Mouse (Mus musculus) retina, postnatal 1 day (tissue): ENCODE measurements around the gene Rhov.
A peak's percentile ranks its signal among the peaks of the same experiment; 100 is the strongest.

Experiments used
- DNase-seq: peaks from one replicate; pipeline ENCODE4 v3.0.0-alpha.2; 2012

Gene Rhov

DNA sequence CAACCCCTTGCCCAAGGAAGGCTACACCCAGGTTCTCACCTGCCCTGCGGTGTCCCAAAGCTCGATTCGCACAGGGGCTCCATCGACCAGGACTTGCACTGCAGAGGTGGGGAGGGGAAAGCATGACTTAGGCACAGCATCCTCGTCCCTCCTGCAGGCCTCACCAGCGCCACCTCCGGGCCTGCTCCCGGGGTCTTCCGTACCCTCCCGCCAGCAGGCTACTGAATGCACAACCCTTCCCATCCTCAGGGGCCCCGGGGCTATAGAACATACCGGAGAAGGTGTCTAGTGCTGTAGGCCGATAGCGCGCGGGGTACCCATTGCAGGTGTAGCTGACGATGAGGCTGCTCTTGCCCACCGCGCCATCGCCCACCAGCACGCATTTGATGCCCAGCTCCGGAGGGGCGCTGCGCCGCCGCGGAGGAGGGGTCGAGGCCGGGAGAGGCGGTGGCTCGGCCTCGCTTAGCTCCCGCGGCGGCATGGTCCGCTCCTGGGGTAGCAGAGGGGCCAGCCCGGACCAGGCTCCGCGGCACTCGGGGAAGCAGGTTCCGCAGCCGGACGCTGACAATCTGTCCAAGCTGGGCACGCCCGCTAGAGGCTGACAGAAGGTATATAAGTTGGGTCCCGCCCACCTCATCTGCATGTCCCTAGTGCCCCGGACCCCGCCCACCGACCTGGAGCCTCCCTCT is at the start of gene Rhov:
Rhov (minus strand) TSS at position 630 of the 689 bp plus-strand sequence.
- peak; percentile 83 for DNase-seq

DNA sequence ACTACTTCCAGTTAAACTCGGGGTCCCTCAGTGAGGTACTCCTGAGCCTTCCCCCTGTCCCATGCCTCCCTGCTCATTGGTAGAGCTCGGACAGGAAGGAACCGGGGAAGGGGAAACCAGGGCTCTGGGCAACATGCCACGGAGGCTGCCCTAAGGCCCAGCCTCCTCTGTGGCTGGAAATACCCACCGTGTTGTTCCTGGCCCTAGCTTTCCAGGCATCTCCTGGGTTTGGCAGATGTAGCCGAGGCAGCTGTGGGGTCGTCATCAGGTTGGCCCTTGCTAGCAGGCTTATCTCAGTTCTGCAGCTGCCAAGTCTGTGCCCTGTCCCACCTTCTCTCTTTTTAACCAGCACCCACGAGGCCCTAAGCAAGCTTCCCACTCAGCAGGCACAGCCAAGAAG is 49.5 kb upstream of the Rhov start:
- no peak for DNase-seq

GRCm38 (mm10) chr2:119318043-119318710 is 47.1 kb upstream of the Rhov start:
- no peak for DNase-seq

- peak; percentile 62 for DNase-seq
Observed at GRCm38 (mm10) chr2:119314742-119315310, 43.8 kb upstream of the Rhov start.

DNA sequence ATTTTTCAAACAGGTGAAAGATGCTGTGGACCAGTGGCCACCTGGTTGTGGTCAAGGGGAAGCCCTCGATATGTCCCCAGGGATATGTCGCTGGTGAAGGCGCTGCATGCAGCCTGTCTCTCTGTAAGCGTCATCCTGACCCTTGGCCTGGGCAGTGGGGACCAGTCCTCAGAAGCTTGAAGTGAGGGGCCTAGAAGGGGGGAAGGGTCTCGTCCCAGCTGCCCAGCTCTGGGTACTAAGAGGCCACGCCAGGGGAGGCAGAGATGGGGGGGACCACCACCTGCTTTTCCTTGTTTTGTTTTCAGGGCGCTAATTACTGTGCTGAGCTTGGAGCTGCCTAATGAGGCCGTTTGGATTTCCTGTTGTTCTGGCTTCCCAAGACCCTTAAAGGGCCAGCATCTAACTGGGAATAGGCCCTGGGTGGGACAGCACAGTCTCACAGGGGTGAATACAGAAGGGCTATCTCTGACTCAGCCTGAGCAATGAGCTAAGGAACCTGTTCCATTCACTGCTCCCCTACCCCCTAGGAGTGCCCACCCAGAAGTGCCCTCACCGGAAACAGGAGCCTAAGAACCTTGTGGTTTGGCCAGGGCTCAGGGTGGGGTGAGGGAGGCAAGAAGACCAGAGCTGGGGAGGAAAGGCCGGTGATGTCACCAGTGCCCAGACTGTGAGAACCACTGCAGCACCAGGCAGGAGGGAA is 42.9 kb upstream of the Rhov start:
- DNase-seq = peak; percentile 95

DNA sequence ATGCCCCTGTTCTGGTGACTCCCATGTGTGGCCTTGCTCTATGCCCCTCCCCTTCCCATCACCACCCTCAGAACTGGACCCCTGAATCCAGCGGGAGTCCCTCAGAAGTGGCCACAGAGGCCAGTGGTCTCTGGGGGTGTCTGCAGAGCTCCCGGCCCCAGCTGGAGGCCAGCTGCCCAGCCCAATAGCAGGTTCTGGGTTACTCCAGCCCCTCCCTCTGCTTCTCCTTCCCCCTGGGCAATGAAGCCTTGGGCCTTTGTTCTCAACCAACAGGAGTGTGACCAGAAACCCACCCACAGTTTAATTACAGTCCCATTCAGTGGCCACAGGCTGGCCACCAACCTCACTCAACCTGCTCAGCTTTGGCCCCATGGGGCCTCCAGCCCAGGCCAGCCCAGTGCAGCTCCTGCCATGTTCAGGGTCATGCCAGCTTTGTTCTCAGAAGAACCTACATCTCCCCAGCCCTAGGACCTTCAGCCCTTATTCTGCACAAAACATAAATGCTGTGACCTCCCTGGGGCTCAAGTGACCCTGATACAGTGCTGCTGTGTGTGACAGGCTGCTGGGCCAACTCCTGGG is 41.4 kb upstream of the Rhov start:
- peak; percentile 74 for DNase-seq

- DNase-seq = no peak
Observed at GRCm38 (mm10) chr2:119311544-119311943, 40.5 kb upstream of the Rhov start.

GRCm38 (mm10) chr2:119304798-119305208 is 33.7 kb upstream of the Rhov start:
- DNase-seq = peak; percentile 87

DNA sequence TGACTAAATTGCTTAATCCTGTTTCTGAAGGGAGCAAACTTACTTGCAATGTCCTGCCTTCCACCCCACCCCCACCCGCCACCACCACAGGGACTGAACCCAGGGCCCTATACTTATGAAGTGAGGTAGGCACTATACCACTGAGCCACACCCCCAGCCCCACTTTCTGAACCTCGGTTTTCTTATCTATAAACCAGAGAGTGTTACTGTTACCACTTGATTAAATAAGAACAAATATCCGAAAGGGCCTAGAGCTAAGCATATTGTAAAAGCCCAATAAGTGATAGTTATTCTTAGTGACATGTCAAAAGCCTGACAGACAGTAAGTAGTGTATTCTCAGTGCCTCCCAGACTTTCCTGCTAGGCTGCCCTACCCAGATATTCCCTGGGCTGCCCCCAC is 33.3 kb upstream of the Rhov start:
- no peak for DNase-seq

- DNase-seq = no peak
Observed at GRCm38 (mm10) chr2:119302876-119303275, 31.8 kb upstream of the Rhov start.

- peak; percentile 85 for DNase-seq
Observed at GRCm38 (mm10) chr2:119300819-119301493, 29.9 kb upstream of the Rhov start.

DNA sequence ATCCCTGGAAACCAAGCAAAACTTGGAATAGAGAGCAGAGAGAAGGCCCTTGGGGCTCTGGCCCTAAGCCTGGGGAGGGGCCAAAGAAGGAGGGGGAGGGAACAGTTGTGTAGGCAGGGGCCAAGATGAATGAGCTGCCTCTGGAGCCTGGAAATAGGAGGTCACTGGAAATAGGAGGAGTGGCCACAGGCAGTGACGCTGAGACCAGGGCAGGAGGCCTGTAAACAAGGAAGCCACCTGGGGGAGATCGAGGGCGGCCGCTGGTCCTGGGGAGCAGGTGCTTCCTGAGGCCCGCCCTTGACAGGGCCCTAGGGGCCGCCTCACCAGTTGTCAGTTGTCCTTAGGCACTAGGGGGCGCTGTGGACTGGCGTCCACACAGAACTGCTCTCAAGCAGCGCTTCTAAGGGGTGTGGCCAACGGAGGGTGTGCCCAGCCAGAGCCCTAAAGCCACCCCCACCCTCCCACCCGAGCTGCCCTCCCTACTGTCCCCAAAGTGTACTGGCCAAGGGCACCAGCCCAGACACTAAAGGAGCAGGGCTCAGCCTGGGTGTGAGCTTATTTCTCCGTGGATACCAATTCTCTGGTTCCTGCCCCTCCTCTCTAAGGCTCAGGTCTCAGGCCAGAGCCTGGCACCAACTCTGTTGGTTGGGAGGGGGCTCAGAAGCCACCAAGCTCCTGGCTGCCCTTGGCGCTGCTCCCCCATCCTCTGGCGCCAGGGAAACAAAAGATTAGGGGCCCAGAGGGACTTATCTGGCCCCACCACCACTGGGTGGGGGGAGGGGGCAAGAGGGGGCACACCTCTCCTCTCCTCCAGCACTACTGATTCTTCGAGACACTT is 29.1 kb upstream of the Rhov start:
- DNase-seq = peak; percentile 94

DNA sequence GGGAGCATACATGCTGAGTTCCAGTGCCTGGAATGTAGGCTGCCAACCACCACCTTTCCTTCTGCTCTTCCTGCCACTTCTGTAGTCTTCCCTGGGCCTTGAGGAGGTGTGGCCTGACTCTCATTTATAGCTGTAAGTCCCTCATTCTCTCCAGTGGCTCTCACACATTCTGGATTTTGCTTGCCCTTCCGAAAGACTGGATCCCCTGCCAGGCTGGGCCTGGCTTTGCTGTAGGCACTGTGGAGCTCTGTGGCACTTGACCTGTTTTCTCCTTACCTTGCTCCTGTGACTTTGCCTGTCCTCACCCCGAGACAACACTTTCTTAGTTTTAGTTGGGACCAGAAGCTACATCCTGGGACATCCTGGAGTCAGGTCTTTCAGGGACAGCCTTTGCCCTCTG is 27.8 kb upstream of the Rhov start:
- no peak for DNase-seq

DNA sequence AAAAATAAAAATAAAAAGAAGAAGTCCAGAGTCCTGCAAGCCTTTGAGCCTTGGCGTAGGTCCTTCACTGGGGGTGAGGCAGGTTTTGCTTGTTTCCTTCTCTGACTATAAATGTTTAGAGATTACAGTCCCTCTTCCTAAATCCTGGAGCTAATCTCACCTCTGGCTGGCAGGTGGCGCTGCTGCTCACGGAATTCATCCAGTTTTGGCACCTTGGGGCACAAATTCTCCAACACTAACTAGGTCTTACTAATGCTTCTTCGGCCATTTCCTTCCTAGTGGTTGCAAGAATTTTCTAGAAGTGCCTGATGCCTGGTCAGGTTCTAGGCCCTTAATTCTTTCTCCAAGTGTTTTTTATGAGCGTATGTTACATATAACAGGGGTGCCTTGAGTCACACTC is 27.3 kb upstream of the Rhov start:
- DNase-seq = peak; percentile 77

- no peak for DNase-seq
Observed at GRCm38 (mm10) chr2:119297506-119297905, 26.4 kb upstream of the Rhov start.

DNA sequence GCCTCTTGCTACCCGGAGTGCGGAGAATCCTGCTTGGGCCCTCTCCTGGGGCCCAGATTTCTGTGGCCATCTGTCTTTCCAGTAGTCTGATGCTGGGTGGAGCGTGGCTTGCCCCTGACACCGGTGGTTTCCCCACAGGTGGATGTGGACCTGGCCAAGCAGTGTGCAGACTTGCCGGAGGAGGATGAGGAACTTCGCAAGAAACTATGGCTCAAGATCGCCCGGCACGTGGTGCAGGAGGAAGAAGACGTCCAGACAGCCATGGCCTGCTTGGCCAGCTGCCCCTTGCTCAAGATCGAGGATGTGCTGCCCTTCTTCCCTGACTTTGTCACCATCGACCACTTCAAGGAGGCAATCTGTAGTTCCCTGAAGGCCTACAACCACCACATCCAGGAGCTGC is 25.7 kb upstream of the Rhov start:
- DNase-seq = no peak

GRCm38 (mm10) chr2:119294411-119294810 is 23.3 kb upstream of the Rhov start:
- no peak for DNase-seq

GRCm38 (mm10) chr2:119293776-119294390 is 22.8 kb upstream of the Rhov start:
- DNase-seq = no peak

GRCm38 (mm10) chr2:119293311-119293710 is 22.2 kb upstream of the Rhov start:
- DNase-seq = no peak

- no peak for DNase-seq
Observed at GRCm38 (mm10) chr2:119292852-119293251, 21.8 kb upstream of the Rhov start.

DNA sequence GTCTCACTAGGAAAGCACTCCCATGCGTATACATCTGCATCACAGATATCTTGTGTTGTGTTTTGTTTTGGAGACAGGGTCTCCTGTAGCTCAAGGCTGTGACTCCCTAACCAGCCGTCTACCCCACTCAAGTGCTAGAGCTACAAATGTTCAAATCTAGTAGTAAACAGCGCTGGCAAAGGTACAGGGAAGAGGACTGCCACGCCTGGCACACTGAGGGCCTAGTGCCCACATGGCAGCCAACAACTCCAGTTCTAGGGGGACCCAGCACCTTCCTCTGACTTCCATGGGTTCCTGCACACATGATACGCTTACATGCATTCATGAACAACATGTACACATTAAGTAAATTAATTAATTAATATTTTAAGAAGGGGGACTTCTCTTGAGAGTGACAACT is 21.2 kb upstream of the Rhov start:
- no peak for DNase-seq
